Mouse (Mus musculus): ENCODE results near the gene Tmem229b. TPM values are rescaled to one million over a fixed set of nuclear protein-coding genes. Genes with fewer than 3 reads are reported as not detected.
"Not testable (repeated sequence)": the region's sequence is repeated elsewhere in the genome, so short reads cannot be mapped to it uniquely, and the experiment has no call there.

Tmem229b gene
- total RNA-seq, 2 experiments from 2014 or later: 37.8 to 39.4 TPM

DNA sequence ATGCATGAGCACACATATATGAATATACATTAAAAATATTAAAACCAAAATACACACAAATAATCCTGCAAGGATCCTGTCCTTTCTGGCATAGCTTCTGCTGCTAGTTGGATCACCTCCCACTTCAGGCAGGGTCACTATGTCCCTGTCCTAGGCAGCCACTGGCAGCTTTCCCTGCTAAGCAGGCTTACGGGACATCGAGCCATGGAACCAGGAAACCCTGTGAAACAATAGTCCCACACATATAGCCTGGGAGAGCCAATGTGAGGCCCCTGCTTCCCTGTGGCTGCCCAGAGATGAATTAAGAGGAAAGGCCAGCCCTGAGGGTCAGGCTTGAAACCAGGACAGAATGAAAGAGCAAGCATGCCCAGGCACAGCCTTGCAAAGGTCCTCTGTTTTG, 35.8 kb downstream of the Tmem229b start:
- intact Hi-C loops (cut with DNase I): no loop called here
- DNase-seq (ENCODE audit: low spot score in 2 of 2): no peak

DNA sequence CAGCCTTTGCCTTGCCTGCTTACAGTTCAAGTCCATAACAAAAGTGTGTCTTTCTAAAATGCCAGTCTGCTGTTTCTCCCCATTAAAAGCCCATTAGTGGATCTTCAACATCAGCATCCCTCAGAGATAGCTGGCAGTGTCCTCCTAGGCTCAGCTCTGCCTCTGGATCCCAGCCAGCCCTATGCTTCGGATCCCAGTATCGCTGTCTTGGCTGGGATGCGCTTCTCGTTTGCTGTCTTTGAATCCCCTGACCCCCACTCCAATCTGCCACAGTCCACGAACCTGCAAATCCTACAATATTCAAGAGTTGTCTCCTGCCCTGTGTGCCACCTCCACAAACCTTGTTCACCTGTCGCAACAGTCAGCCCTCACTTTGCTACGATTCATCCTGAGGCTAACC, 36.7 kb downstream of the Tmem229b start:
- intact Hi-C loops (cut with DNase I): no loop called here
- DNase-seq (ENCODE audit: low spot score in 2 of 2): no peak

GRCm38 (mm10) chr12:78964496-78964895, 42.9 kb downstream of the Tmem229b start:
- intact Hi-C loops (cut with DNase I); DNase-seq (ENCODE audit: low spot score in 2 of 2): not testable (repeated sequence)

DNA sequence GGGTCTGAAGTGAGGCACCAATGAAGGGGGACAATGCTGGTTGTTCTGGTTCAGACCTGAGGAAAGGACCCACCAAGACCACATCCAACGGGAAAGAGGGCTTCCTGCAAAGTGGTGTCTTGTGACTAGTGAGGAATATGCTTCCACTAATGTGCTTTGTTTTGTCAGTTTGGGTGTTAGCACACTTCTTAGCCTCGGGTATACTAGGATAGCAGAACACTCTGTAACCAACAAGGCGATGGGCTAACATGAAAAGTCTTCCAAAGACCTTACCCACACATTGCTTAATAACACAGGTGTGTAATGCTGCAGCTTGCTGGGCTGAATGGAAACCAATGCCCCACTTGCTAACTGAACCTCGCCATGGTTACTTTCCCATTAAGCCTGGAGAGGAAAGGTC, 51.0 kb downstream of the Tmem229b start:
- intact Hi-C loops (cut with DNase I): no loop called here
- no peak for DNase-seq (ENCODE audit: low spot score in 2 of 2)

GRCm38 (mm10) chr12:78952484-78952883, 54.9 kb downstream of the Tmem229b start:
- DNase-seq (ENCODE audit: low spot score in 2 of 2): peak in 1 of 2 experiments; percentile 24

DNA sequence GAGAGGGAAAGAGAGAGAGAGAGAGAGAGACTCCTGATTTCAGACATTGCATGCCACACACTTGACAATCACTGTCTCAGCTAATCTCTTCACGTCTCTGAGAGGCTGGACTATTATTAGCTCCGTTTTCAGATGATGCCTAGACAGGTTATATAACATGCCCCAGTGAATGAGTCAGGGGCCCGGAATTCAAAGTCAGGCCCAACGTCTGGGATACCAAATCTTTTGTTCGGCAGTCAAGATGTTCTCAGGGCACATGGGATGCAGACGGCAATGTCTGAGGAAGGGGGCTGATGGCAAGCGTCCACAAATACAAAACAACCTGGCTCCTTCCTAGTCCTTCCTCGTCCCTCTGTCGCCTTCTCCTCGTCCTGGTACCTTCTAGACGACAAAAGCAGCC, 55.4 kb downstream of the Tmem229b start:
- intact Hi-C loops (cut with DNase I): no loop called here

More at GRCm38 (mm10) chr12:78952484-78952883, 54.9 kb downstream of the Tmem229b start:
- intact Hi-C loops (cut with DNase I): no loop called here

DNA sequence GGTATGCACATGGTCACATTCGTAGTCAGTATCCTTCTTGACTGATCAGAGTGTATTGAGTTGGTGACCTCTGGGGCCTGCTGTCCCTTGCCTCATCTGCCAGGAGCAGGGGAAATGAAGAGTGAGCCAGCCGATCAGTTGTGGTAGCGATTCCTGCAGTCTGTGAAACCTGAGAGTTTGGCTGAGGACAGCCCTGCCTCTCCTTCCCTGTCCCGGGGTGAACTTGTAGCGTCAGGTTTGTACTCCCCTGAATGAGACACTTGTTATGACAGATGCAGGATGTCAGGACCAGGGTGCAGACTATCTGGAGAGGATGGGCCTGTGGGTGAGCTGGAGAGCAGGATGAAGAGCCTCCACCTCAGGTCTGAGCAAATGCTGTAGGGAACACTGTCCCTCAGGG, 59.8 kb downstream of the Tmem229b start:
- no peak for DNase-seq (ENCODE audit: low spot score in 2 of 2)
- intact Hi-C loops (cut with DNase I): no loop called here

More for the DNA sequence above, 55.4 kb downstream of the Tmem229b start:
- peak; percentile 24 to 35 for DNase-seq (ENCODE audit: low spot score in 2 of 2)

DNA sequence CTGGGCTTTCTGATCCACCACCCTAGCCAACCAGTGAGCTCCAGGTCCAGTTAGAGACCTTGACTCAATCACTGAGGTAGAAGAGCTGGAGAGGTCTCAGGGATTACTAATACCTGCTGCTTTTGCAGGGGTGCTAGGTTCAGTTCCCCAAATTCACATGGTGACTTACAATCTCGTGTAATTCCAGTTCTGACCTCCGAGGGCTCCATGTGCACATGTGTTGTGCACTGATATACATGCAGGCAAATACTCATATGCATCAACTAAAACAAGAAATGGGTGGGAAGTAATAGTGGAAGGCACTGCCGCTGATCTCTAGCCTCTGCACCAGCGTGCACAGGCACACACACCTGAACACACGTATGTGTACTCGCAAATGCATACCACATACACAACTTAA, 60.3 kb downstream of the Tmem229b start:
- intact Hi-C loops (cut with DNase I): no loop called here
- DNase-seq (ENCODE audit: low spot score in 2 of 2): no peak

GRCm38 (mm10) chr12:78942931-78943330, 64.5 kb downstream of the Tmem229b start:
- intact Hi-C loops (cut with DNase I): no loop called here
- no peak for DNase-seq (ENCODE audit: low spot score in 2 of 2)

GRCm38 (mm10) chr12:78940081-78940480, 67.3 kb downstream of the Tmem229b start:
- intact Hi-C loops (cut with DNase I): no loop called here
- DNase-seq (ENCODE audit: low spot score in 2 of 2): no peak

DNA sequence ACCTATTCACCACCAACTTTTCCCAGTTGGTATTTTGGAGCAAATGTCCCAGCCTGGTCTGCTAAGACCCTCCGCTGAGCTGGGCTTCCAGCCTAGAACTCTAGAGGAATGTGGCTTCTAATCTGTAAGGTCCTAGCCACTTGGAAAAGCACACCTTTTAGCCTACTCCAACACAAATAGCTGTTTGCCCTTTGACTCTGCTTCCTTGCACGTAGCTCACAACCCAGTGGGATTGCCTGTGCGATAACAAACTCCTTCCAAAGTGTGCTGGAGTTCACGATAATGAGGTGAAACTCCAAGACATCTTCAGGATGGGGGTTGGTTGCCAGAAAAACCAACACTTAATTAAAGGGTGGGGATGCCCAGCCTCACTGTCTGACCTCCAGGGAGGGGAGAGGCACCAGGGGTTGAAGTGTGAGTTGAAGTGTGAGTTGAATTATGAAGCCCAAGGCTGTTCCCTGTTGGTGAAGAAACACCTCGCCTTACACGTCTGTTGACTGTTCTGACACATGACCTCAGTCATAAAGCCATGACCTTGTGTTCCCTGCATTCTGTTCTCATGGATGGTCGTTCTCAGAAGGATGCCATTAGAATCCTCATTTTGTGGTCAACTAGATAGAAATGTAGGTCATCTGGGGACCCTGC, 67.9 kb downstream of the Tmem229b start:
- DNase-seq (ENCODE audit: low spot score in 2 of 2): no peak
- intact Hi-C loops (cut with DNase I): no loop called here

GRCm38 (mm10) chr12:78936494-78936893, 70.9 kb downstream of the Tmem229b start:
- intact Hi-C loops (cut with DNase I): no loop called here
- no peak for DNase-seq (ENCODE audit: low spot score in 2 of 2)

DNA sequence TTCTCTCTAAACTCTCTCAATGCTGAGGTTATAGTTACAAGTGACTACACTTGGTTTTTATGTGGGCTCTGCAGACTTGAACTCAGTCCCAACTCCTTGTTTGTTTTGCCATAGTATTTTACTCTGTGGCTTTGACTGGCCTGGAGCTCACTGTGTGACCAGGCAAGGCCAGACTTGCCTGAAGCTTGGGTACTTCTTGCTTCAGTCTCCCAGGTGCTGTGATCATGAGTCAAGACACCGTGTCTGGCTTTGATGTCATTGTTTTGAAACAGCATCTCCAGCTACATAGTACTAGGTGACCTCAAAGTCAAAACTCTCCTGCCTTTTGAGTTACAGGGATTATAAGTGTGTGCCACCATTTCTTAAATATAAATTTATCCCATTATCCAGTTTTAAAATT, 77.5 kb downstream of the Tmem229b start:
- intact Hi-C loops (cut with DNase I): no loop called here
- DNase-seq (ENCODE audit: low spot score in 2 of 2): no peak

DNA sequence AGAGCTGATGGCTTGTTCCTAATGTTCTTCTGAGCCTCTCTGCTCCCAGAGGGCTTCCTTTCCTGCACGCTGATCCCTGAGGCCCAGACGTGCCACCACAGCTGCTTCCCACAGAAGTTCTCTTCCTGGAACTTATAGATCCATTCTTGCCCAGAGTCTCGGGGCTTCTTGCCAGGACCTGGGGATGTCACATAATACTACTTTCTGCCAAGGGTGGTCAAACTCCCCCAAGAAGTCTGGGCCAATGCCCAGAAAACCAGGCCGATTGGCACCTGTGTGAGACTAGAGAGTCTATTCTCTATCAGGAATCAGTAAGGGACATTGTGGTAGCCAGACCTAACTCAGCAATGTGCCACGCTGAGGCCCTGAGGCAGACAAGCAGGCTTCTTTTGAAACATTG, 80.1 kb downstream of the Tmem229b start:
- DNase-seq (ENCODE audit: low spot score in 2 of 2): no peak
- intact Hi-C loops (cut with DNase I): no loop called here

DNA sequence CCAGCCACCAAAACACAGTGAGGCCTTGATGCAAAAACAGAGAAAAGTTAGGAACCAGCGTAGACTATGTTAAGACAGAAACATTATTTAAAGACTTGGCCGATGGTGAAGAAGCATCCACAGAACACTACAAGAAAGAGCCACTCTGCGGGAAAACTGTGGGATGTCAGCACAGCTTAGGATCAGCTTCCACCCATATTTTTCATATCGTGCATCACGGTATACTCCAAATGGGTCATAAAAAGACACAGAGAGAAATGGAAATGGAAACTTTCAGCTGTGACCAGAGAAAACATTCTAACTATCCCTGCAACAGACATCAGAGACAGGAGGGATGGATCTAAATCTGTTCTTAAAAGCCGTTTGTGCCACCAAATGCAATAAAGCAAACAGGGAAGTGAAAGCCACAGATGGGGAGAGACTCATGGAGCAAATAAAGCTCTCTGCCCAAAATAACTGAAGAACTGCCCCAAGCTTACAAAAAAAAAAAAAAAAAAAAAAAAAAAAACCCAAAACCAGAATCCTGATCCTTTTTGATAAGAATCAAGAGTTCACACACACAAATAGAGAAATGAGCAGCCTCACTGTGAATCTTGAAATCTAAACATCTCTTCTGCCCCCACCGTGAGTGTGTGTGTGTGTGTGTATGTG, 83.8 kb downstream of the Tmem229b start:
- peak in 1 of 2 experiments; percentile 74 for DNase-seq (ENCODE audit: low spot score in 2 of 2)
- intact Hi-C loops (cut with DNase I): no loop called here

DNA sequence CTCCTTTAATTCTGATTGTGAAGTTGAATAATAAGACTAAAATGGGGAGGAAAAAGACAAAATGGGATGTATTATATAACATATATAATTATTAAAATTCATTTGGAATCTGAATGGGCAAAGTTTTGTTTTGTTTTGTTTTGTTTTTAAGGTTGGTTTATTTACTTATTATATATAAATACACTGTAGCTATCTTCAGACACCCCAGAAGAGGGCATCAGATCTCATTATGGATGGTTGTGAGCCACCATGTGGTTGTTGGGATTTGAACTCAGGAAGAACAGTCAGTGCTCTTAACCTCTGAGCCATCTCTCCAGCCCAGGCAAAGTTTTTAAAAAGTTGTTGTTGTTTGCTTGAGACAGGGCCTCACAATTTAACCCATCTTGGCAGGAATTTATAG, 84.5 kb downstream of the Tmem229b start:
- DNase-seq (ENCODE audit: low spot score in 2 of 2); intact Hi-C loops (cut with DNase I): not testable (repeated sequence)

DNA sequence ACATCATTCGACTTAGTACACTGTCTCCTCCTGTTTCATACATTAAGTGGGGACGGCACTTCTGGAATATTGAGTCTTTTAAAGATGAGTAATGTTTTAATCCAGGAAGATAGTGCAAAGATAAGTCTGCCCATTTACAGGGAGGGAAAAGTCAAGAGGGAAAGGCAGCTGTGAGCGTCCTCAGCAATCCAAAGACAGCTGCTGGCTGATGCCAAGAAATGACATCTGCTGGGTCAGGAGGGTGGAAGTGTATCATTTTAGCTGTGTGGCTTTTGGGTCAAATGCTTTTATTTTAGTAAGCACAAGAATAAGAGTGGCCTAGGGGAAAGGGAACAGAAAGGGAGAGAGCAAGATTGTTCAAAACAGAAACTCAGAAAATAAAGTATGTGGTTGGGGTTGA, 85.4 kb downstream of the Tmem229b start:
- DNase-seq (ENCODE audit: low spot score in 2 of 2): no peak
- intact Hi-C loops (cut with DNase I): no loop called here

GRCm38 (mm10) chr12:78921421-78921820, 86.0 kb downstream of the Tmem229b start:
- intact Hi-C loops (cut with DNase I): no loop called here
- no peak for DNase-seq (ENCODE audit: low spot score in 2 of 2)

DNA sequence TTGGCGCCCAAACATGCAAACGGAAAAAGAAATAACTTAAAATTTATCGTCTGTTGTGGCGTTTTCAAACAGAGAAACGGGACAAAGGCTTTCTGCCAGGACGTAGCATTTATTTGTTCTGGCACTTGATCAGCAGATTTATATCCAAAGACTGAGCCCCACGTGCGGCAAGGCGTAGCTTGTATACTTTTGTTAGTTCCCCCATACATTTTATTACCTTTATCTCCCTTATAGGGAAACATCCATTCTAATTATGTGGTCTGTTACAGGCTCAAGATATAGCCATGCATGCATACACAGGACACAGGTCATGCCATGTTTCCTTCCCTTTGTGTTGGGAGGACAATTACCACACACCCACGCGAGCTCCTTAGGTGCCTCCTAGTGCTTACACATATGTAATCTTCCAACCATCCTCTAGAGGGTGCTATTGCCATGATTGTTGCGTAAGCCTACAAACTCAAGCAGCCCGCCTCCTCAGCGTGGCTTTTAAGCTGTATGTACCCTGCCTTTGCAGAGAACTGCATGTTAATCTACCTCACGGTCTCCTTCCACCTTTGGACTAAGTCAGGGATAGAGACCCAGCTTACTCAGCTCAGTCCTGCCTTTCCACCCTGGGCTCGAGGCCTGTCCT, 88.2 kb downstream of the Tmem229b start:
- peak; percentile 76 to 89 for DNase-seq (ENCODE audit: low spot score in 2 of 2)
- intact Hi-C loops (cut with DNase I): loop anchor here (5.0 kb wide), 1 partner anchor 103 kb away; no protein-coding TSS in a partner anchor

GRCm38 (mm10) chr12:78918227-78919078, 89.0 kb downstream of the Tmem229b start:
- intact Hi-C loops (cut with DNase I): loop anchor here (1.0 to 5.0 kb wide), 4 partner anchors 88 to 179 kb away; no protein-coding TSS in a partner anchor
- DNase-seq (ENCODE audit: low spot score in 2 of 2): peak; percentile 85 to 93

Measured in left cerebral cortex, postnatal 25 days (tissue).